Mouse (Mus musculus) neutrophil, adult 83 days (primary cell): Measurements from ENCODE around the gene Dse. TPM values are rescaled to one million over a fixed set of nuclear protein-coding genes. Genes with fewer than 3 reads are reported as not detected.

Source experiments
- total RNA-seq, 2 experiments: library from RNA; stranded (reverse); gene quantifications; one replicate each; pipeline ENCODE4 v1.2.4; 2023

The Dse gene
- 10 to 100 TPM; 11.5 to 12.3 TPM for total RNA-seq

GRCm38 (mm10) chr10:34207503-34207850 lies at the start of gene Dse:
TSS of gene Dse (minus strand) at chr10:34207715.

DNA sequence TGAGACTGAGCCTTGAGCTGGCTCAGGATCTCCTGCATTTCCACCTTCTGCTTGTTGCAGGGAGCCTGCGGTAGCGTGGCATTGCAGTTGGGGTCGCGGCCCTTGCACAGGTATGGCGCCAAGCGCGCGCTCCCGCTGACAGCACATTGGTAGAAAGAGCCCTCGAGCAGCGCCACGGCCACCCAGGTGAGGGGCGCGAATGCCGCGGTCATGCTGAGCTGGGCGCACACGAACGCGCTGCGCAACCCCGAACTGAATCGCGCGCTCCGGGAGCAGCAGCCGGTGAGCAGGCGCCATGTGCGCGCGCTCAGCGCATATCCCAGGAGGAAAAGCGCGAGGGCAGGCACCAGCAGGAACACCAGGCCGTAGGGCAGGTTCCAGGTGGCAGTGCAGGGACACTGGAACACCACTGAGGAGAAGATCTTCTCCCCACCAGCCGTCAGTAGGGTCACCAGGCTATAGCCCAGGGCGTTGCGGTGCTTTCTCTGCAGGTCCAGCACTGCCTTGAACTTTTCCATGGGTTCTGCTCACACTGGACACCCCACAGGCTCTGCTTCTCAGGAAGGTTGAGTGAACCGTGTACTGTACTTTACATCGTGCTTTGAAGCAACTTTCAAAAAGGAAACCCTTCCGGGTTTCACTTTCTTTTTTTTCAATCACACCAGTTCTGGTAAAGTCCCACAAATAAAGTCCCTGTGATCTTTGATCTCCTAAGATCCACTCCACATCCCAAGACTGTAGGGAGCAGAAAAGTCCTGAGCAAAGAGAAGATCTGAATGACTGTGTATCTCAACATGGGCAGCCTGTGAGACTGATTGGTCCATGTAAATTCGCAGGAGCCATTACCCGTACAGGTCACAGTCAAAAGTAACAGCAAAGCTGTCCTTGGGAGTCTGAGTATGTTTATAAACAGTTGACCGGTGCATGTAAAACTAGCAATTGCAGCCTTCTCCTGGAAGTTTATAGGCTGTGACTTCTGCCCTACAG lies 79.8 kb downstream of the Dse start, which contains the start of gene Calhm6:
Gene Calhm6 (minus strand): TSS at position 593 of the 987 bp plus-strand sequence.

Other genes with a start within 250 kb of the Dse start
- 10 to 100 TPM; 38.2 to 39.3 TPM for gene Rwdd1, start 188.1 kb downstream of the Dse start, total RNA-seq
- not detected for gene Trappc3l, start 170.1 kb downstream of the Dse start, total RNA-seq
- gene Calhm4, start 163.4 kb downstream of the Dse start, total RNA-seq = not detected
- gene Calhm5, start 111.2 kb downstream of the Dse start, total RNA-seq = not detected
- 1 to 10 TPM; 3.3 to 5.2 TPM for gene Calhm6, start 79.7 kb downstream of the Dse start, total RNA-seq
- gene Tspyl1, start 74.5 kb upstream of the Dse start, total RNA-seq = 10 to 100 TPM; 69.1 to 71.3 TPM
- gene Tspyl4, start 89.7 kb upstream of the Dse start, total RNA-seq = 1 to 10 TPM; 1.6 to 1.7 TPM
- gene Col10a1, start 182.3 kb upstream of the Dse start, total RNA-seq = not detected
- gene Nt5dc1, start 210.8 kb upstream of the Dse start, total RNA-seq = 10 to 100 TPM; 44.8 to 45.8 TPM